Mouse (Mus musculus): ENCODE results near the gene Gm5105.

DNA sequence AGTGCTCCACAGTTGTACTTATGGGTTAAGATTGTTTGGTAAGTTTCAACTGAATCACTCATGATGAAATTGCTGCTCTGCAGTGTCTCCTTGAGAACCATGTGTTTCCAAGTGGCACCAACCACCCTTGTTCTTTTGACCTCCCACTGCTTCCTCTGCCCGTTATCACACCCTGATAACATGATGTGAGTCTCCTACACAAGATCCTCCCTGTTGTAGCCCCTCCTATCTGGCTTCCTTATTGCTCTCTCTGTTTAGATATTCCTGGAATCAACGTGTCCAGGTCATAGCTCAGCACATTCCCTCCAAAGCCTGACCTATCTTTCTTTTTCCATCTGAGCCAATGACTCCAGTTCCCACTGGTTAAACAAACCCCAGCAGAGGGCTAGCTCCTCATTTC, 52.5 kb downstream of the Gm5105 start:
- no peak for TF ChIP-seq GATA1 (IDR thresholded peaks at IDR 0.05; ENCODE audit: low read length)
- no peak for TF ChIP-seq TAL1 (IDR thresholded peaks at IDR 0.05; ENCODE audit: low read length)
